Mouse (Mus musculus): Measurements from ENCODE around the gene Cep83.

The Cep83 gene

DNA sequence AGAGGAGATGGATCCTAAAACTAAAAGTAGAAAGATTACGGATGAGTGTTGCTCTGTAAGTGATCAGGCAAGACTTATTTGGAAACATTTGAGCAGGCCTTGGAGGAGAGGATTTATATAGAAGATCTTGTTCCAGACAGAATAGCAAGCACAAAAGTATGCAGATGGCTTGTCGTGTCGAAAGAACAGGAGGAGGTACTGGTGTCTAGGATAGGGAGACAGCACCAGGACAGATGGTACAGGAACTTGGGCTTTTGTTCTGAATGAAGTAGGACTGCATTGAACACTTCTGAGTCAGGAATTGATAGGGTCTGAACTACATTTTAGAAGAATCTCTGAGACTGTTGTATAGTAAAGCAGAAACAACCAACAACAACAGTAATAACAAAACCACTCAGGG, 89.1 kb downstream of the Cep83 start:
- no peak for DNase-seq (ENCODE audit: extremely low read depth, insufficient read length, low spot score)

DNA sequence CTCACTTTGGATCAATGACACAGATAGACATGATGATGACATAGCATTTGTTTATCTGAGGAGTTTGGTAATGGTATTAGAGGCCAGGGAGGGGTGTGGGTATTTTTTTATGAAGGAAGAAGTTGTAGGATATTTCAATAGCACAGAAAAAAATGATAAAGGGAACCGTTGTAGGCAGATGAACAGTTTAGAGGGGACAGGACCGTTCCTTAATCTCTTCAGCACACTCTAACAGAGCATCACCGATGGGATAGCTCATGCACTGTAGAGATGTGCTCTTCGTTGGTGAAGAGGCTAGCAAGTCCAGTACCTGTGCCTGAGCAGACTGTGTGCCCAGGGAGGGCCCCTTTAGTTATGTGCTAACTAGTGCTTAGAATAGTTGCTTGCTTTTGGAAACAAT, 90.9 kb downstream of the Cep83 start:
- DNase-seq (ENCODE audit: extremely low read depth, insufficient read length, low spot score), result no peak

DNA sequence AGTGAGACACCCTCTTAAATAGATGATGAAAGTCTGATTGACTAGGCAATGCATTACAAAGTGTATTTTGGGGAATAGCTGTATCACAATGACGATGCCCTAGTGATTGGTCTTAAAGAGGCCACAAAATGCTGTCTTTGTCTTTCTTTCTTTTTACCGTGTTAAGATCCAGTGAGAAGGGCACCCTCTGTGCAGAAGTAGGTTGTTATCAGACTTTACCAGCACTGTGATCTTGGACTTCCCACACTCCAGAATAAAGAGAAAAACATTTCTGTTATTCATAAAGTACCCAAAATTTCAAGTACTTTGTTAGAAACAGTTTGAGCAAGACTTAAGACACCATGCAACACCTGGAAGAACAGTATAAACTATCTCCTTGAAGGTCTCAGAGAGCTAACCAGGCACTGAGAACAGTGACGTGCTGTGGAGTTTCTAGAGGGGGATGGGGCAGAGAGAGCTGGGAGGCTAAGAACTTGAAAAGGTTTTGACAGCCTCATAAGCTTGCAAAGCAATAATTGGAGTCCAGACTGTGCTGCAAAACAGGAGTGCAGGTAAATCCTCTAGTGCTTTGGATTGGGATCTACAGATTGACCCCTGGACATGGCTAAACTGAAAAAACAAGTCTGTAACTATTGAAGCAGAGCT, 92.3 kb downstream of the Cep83 start:
- no peak for DNase-seq (ENCODE audit: extremely low read depth, insufficient read length, low spot score)

- no peak for DNase-seq (ENCODE audit: extremely low read depth, insufficient read length, low spot score)
These were observed 100.8 kb downstream of the Cep83 start for GRCm38 (mm10) chr10:94789205-94789604.

DNA sequence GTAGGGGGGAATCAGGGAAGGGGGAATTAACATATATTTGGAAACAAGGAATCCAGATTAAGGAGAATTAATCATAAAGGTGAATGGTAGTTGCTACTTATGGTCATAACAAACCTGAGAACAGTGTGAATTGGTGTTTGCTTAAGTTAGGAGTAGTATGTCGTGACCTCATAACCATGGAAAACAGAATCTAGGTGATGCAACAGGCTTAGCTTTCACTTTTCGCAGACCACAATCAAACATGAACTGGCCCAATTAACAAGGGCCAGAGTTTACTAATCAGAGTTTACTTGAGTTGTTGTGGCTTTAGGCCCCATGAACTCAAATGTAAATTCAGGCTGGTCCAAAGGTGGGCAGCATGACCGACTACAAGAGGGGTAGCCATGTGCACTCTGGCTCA, 105.5 kb downstream of the Cep83 start:
- no peak for DNase-seq (ENCODE audit: extremely low read depth, insufficient read length, low spot score)

DNA sequence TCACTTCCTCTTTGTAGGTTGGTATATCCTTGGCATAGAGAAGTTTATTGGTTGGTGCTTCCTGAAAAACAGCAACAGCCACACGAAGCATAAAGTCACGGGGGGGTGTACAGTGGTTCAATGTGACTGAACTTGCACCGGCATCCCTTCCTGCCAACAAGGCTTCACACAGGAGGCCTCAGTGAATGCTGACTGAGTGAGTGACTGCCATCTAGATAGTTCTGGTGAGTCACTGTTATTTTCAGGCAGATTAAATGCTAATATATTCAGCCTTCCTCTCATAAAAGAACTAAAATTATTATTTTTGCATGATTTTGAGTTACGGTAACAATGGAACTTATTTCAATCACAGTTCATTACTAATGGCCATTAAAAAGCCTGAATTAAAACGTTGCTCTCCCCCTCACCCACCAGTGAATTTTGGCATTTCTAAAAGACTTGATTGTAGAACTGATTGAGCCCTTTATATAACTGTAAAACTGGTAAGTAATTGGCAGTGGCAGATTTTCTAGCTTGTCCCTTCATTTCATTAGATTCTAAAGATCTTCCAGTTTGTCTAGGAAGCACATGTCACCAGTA, 106.3 kb downstream of the Cep83 start:
- no peak for DNase-seq (ENCODE audit: extremely low read depth, insufficient read length, low spot score)

- DNase-seq (ENCODE audit: extremely low read depth, insufficient read length, low spot score), result no peak
These were observed 109.7 kb downstream of the Cep83 start for GRCm38 (mm10) chr10:94798128-94798527.

GRCm38 (mm10) chr10:94799485-94800239, 111.2 kb downstream of the Cep83 start:
- DNase-seq (ENCODE audit: extremely low read depth, insufficient read length, low spot score), result no peak

GRCm38 (mm10) chr10:94800677-94801354, 112.4 kb downstream of the Cep83 start:
- DNase-seq (ENCODE audit: extremely low read depth, insufficient read length, low spot score), result no peak

DNA sequence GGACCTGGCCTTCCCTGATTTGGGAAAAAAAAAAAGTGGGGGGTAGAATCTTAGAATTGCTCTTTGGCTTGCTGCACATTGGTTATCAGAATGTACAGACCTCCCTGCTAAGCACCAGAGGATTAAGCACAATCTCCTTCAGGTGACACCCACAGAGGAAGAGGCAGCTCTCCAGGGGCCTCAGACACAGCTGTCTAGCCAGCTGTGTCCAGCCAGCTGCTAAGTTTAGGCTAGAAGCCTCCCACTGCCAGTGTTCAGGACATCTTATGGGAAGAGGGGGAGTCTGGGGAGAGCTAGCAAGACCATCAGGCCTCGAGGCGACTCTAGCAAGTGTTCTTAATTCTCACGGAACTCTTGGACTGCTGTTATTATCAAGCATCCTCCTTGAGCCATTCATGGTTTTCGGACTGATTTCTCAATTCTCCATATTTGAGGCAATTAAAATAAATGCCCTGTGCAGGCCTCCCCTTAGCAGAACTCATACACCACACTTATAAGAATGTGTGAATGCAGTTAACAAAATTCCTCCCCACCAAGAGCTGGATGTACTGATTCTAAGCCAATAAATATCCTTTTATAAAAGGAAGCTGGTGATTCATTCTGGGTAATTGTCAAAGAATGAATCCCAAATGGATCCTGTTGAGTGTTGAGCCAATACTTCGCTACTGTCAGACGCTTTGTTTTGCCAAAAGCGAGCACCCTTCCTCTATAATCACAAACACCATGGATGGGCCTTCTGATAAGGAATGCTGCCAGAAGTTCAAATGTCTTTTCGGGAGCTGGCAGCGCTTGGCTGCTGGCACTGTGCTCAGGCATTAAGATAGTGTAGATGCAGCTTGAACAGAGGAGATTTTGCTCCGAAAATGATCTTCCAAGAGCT, 115.8 kb downstream of the Cep83 start:
- DNase-seq (ENCODE audit: extremely low read depth, insufficient read length, low spot score), result no peak

- DNase-seq (ENCODE audit: extremely low read depth, insufficient read length, low spot score), result no peak
These were observed 116.4 kb downstream of the Cep83 start for GRCm38 (mm10) chr10:94804909-94805220.

DNA sequence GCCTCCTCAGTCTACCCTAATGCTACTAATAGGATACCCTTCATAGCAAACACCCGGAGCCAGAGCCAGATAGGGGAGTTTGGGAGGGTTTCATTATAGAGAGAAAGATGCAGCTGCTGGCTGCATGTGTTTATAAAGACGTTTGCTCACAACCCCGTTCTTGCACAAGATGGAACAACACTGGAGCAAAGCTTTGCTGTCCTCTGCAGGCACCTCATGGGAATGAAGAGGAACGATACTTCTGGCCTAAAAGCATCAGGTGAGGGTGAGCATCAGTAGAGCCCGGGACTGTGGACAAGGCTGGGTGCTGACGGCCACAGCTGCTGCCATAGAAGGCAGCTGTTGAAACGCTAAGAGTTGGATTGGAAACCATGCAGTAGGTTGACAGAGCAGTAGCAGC, 118.9 kb downstream of the Cep83 start:
- DNase-seq (ENCODE audit: extremely low read depth, insufficient read length, low spot score), result no peak

DNA sequence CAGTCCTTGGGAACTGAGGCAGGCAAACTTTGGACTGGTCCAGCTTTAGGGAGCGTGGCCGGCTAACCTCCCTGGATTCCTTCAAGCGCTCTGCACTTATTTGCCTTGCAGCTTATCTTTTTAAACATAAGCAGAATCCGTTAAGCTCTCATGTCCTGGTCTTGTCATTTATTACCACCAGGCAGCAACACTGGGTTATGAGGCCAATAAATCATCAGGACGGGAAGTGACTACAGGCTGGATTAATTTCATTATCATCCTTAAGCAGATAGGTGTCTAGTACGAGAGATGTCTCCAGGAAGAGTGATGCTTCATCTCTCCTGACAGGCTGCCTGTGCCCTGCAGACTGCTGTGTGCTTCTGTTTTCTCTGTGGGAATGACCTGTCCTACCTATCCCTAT, 119.8 kb downstream of the Cep83 start:
- DNase-seq (ENCODE audit: extremely low read depth, insufficient read length, low spot score), result no peak

GRCm38 (mm10) chr10:94809946-94810472, 121.6 kb downstream of the Cep83 start:
- no peak for DNase-seq (ENCODE audit: extremely low read depth, insufficient read length, low spot score)

- no peak for DNase-seq (ENCODE audit: extremely low read depth, insufficient read length, low spot score)
These were observed 123.7 kb downstream of the Cep83 start for GRCm38 (mm10) chr10:94811907-94812851.

- DNase-seq (ENCODE audit: extremely low read depth, insufficient read length, low spot score), result no peak
These were observed 129.7 kb downstream of the Cep83 start for GRCm38 (mm10) chr10:94818127-94818526.

- DNase-seq (ENCODE audit: extremely low read depth, insufficient read length, low spot score), result no peak
These were observed 130.6 kb downstream of the Cep83 start for GRCm38 (mm10) chr10:94818781-94819665.

DNA sequence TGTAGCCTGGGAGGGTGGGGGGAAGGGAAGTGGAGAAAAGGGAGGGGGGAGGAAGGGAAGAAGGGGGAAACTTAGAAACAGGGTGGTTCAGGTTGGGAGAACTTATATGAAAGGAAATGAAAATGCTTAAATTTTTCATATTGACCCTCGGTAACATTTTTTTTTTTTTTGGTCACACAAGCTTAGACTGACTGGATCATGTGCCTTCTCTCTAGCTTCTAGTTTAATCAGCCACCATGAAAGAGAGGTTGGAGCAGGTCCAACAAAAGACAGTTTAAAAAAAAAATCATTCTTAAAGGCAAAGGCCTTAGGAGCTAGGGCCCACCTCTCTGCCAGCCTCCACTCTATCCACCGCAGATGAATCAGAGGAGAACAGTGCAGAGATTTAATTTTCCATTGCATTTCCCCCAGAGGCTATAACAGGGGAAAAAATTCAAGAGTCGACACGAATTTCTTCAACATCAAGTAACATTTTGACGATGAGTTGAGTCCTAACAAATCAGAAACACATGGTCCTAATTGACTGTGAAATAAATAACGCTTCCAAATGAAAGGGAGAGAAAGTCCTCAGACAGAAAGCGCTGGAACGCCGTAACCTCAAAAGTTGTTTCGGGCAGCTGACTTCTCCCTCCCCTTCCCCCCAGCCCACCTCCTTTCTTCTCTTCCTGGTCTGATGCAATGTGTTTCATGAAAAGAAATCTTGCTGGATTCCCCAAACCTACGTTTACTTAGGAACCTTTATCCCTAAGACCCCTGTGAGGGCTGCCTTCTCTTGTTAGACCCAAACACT, 135.7 kb downstream of the Cep83 start:
- no peak for DNase-seq (ENCODE audit: extremely low read depth, insufficient read length, low spot score)
